ENCODE assay signal across 16 mouse cellular contexts in the genomic region with DNA sequence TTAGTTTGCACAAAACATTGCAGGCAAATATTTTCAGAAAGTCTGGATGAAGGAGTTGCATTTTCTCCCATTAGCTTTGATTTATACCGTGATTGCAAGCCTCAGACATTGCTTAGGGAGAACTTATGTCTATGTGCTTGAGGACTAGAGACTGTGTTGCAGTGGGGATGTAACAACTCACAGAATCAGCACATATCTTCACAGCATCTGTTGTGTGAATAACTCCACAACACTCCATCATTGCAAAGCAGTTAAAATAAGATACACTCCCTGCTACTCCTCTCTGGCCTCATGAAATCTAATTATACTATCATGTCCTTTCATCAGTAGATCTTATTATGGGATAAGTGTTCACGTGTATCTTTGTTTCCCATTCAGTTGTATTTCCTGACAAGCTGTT.
"Had no signal": no experiment of that assay in that cellular context is flagged by ENCODE, and none has a peak within 500 bp of the region (broad histone marks: within the 10 kb centered on the region; RNA-seq: fewer than 3 reads in every experiment).

No protein-coding gene starts in this region.

- H3K36me3 ChIP-seq: liver, embryonic 13.5 days; stomach, embryonic 15.5 days had no signal

- DNase-seq: kidney, adult 2 months; kidney, postnatal 25 days; layer of hippocampus, postnatal 36 days; liver, embryonic 13.5 days; lung, adult 2 months; lung, postnatal 14 days; lung, postnatal 4 days; midbrain, embryonic 14.5 days; right cerebral cortex, postnatal 25 days; spleen, adult 18-20 months; thymus, adult 18-20 months; thymus, postnatal 4 days had no signal

- H3K9me3 ChIP-seq: liver, embryonic 13.5 days; stomach, embryonic 15.5 days had no signal

- H3K4me1 ChIP-seq: liver, embryonic 13.5 days; stomach, embryonic 15.5 days had no signal

- H3K4me3 ChIP-seq: layer of hippocampus, adult 2 months; liver, embryonic 13.5 days; stomach, embryonic 15.5 days had no signal

- H3K27me3 ChIP-seq: liver, embryonic 13.5 days; stomach, embryonic 15.5 days had no signal

- H3K27ac ChIP-seq: kidney, postnatal 0 days; layer of hippocampus, adult 2 months; liver, embryonic 13.5 days; stomach, embryonic 15.5 days had no signal

- H3K9ac ChIP-seq: liver, embryonic 13.5 days; stomach, embryonic 15.5 days had no signal

- H3K4me2 ChIP-seq: liver, embryonic 13.5 days; midbrain, embryonic 11.5 days; stomach, embryonic 15.5 days had no signal
